Mouse (Mus musculus) colon, adult 2 months (tissue): ENCODE results near the gene Pfn2. TPM values are rescaled to one million over a fixed set of nuclear protein-coding genes. Genes with fewer than 3 reads are reported as not detected.

Experiments
- polyA plus RNA-seq: library from polyadenylated mRNA; depleted of rRNA; stranded (reverse); fragments of >200 nt; gene quantifications from 2 replicates; pipeline ENCODE4 v1.2.3, GENCODE M21; 2012; rRNA removed

The Pfn2 gene
- 3.4 and 4.7 TPM in 2 replicates for polyA plus RNA-seq

GRCm38 (mm10) chr3:57847760-57848185 is at the start of gene Pfn2:
Pfn2 (minus strand) TSS chr3:57848079.

Other genes with a start within 250 kb of the Pfn2 start
- 9.9 and 13.0 TPM in 2 replicates for gene Commd2, start 196.4 kb downstream of the Pfn2 start, polyA plus RNA-seq
- not detected in 2 replicates for gene Ankub1, start 155.3 kb downstream of the Pfn2 start, polyA plus RNA-seq
- gene Rnf13, start 112.0 kb downstream of the Pfn2 start, polyA plus RNA-seq, result 18.3 and 20.4 TPM in 2 replicates